Mouse (Mus musculus) CH12.LX (cell line): ENCODE results near the gene Ccdc96.

Source experiments
- BHLHE40 ChIP-seq: IDR thresholded peaks from 2 replicates; pipeline ENCODE4 v1.6.1; 2011; ENCODE audit warnings: mild to moderate bottlenecking, low read depth, low read length, improper control_type of control experiment
- CHD1 ChIP-seq: IDR thresholded peaks from 2 replicates; pipeline ENCODE4 v1.6.1; 2012; ENCODE audit warnings: low read depth, low read length, improper control_type of control experiment, inconsistent platforms
- CHD2 ChIP-seq: IDR thresholded peaks from 2 replicates; pipeline ENCODE4 v1.6.1; 2011; ENCODE audit warnings: low read length, improper control_type of control experiment
- CTCF ChIP-seq, 2 experiments: IDR thresholded peaks in 1 of 2; conservative IDR thresholded peaks in 1 of 2; 2 replicates each; pipeline ENCODE4 v1.5.1; 2011 to 2012; ENCODE audit warnings: low read depth in 2 of 2, low read length in 2 of 2, improper control_type of control experiment in 1 of 2, inconsistent platforms in 1 of 2, mild to moderate bottlenecking in 1 of 2, moderate library complexity in 1 of 2
- ETS1 ChIP-seq: conservative IDR thresholded peaks from 2 replicates; pipeline ENCODE4 v1.6.1; 2012; ENCODE audit warnings: low read depth, mild to moderate bottlenecking, inconsistent platforms, low read length, improper control_type of control experiment, moderate library complexity
- IRF4 ChIP-seq: IDR thresholded peaks from 2 replicates; pipeline ENCODE4 v1.6.1; 2014; ENCODE audit warnings: low read depth, mild to moderate bottlenecking, inconsistent platforms, low read length, improper control_type of control experiment
- JUND ChIP-seq: conservative IDR thresholded peaks from 2 replicates; pipeline ENCODE4 v1.6.1; 2011; ENCODE audit warnings: low read depth, low read length, improper control_type of control experiment
- MAX ChIP-seq: IDR thresholded peaks from 2 replicates; pipeline ENCODE4 v1.6.1; 2011; ENCODE audit warnings: low read length, improper control_type of control experiment
- MEF2A ChIP-seq: IDR thresholded peaks from 2 replicates; pipeline ENCODE4 v1.6.1; 2014; ENCODE audit warnings: low read depth, mild to moderate bottlenecking, inconsistent platforms, low read length, improper control_type of control experiment, borderline replicate concordance
- POLR2A ChIP-seq: IDR thresholded peaks from 2 replicates; pipeline ENCODE4 v1.6.1; 2011; ENCODE audit warnings: low read depth, mild to moderate bottlenecking, improper control_type of control experiment, low read length
- SIN3A ChIP-seq: IDR thresholded peaks from 2 replicates; pipeline ENCODE4 v1.6.1; 2012; ENCODE audit warnings: low read length, improper control_type of control experiment, inconsistent platforms
- USF2 ChIP-seq: conservative IDR thresholded peaks from 2 replicates; pipeline ENCODE4 v1.6.1; 2011; ENCODE audit warnings: low read depth, low read length, improper control_type of control experiment

DNA sequence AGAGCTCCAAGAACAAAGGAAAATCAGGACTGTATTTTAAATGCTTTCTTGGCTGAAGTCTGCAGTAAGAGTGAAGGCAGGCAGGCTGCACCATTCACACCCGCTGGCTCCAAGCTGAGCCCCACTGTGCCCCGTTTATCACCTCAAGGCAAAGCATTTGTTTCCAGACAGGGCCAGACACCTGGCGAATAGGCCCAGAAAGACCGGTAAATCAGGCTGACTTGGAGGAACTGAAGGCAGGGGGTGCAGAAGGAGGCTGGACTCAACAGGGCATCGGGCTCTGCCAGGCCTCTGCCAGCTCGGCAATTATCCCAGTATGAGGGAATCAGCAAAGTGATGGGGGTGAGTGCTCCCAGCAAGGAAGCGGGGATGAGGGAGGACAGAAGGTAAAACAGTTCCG lies 39.4 kb upstream of the Ccdc96 start:
- TF ChIP-seq CTCF (conservative IDR thresholded peaks at IDR 0.05 in 1 of 2, IDR thresholded peaks at IDR 0.05 in 1 of 2; ENCODE audit: low read depth in 2 of 2, low read length in 2 of 2) (no peak), ETS1 (no peak), MAX (no peak), CHD2 (no peak), SIN3A (no peak), POLR2A (no peak), IRF4 (no peak), JUND (no peak), USF2 (no peak), CHD1 (no peak), MEF2A (no peak), BHLHE40 (no peak)
